Mouse (Mus musculus) left cerebral cortex, adult 11 months (tissue): ENCODE results near the gene Nupl2.

ENCODE experiments used
- DNase-seq: peaks from one replicate; pipeline ENCODE4 v3.0.0; 2022; ENCODE audit warnings: low spot score

The Nupl2 gene

GRCm38 (mm10) chr5:24164789-24165445, at the start of gene Nupl2:
Gene Nupl2, plus strand, starts transcription at chr5:24164963.
- peak; percentile 93 for DNase-seq

- DNase-seq = no peak
Observed at GRCm38 (mm10) chr5:24122221-24122620, 42.5 kb upstream of the Nupl2 start.

DNA sequence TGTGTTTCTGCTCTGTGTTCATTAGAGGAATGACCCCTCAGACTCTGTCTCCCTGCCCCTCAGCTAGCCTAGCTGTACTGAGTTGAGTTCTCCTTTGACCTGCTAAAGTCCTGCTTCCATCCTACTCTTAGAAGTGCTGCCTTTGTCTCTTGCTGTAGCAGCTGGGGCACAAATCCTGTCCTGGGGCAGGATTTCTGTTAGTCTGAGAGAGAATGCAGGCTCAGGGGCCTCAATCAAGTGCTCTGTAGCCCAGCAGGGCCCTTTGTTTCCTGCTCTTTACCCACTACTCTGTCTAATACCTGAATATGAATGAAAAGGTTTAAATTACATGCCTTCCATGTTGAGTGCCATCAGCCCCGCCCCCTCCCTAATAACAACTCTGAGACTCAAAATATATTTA, 40.6 kb upstream of the Nupl2 start:
- no peak for DNase-seq

- no peak for DNase-seq
Observed at GRCm38 (mm10) chr5:24124579-24125276, 40.0 kb upstream of the Nupl2 start.

DNA sequence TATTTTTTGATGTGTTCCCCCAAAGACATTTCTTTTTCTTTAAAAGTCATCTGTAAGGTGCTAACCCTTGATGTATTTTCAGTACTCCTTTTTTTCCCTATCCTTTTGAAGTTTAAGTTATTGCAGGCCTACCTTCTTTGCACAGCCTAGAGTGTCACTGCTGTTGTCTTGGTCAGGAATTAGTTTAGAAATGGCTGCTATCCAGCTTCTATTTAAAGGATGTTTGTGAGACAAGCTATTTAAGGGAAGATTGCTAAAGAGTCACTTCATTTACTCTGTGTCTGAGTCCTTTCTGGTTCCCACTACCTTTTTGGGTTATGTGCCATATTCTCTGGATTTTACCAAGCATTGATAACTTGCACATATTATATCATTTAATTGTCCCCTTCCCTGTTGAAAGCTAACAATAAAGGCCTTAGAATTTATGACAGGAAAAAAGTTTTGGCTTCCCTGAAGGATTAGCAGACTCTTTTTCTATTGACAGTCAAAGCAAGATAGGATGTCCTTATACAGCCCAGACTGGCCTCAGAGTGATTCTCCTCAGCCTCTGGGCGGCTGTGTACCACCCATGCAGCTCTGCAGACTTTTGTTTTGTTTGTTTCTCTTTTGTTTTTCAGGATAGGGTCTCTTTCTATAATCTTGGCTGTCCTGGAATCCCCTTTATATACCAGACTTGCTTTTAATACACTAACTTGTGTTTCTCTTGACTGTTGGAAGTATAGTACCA, 38.7 kb upstream of the Nupl2 start:
- DNase-seq = no peak

DNA sequence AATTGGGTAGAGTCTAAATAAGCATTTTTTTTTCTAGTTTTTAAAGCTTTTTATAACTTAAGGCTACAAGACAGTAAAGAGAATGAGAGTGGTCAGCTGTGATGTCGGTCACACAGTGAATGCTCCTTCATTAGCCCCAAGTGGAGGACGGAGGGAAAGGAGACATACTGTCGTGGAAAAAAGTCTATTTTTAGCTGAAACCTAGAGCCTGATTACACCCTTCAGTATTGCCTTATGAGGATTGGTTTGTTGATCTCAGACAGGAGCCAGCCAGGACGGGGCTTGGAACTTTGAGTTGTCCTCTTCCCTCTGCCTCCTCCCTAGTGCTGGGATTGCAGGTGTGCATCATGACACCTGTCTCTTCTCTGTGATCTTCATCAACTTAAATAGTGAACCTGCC, 37.8 kb upstream of the Nupl2 start:
- DNase-seq = no peak

DNA sequence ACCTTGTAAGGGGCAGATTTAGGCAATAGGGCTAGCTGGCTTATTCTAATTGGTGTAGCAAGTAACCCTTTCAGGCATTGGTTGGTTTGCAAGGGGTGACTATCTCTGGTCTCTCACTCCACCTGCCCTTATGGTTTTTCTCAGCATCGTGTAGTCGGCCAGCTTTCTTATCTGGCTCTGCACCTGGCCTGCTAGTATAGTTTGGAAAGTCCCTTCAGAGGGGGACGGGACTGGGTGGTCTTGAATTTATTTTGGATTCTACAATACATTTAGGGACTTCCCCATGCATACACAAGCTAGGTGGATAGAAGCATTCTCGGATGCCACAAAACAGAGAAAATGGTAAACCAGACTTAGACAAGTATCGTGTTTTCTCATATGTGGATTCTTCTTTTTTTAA, 17.8 kb upstream of the Nupl2 start:
- DNase-seq = no peak

DNA sequence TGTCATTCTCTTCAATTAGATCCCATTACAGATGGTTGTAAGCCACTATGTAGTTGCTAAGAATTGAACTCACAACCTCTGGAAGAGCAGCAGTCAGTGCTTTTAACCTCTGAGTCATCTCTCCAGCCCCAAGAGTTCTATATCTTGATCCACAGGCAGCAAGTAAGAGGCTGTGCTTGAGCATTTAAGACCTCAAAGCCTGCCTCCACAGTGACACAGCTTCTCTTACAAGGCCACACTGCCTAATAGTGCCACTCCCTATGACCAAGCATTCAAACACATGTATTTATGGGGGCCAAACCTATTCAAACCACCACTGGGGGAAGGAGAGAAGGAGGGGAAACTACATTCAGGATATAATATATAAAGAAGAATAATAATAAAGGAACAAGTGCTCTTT, 12.6 kb upstream of the Nupl2 start:
- DNase-seq = no peak

DNA sequence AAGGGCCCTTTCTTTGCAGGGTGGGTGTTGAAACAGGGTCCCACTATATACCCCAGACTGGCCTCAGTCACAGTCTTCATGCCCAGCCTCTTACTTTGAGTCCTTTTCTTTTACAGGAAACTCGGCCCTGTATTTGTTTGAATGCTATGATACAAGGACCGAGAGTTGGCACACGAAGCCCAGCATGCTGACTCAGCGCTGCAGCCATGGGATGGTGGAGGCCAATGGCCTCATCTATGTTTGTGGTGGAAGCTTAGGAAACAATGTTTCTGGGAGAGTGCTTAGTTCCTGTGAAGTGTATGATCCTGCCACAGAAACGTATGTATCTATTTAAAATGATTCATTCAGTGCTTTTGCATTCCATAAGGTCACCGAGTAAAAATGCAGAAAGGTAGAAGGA, 8.0 kb upstream of the Nupl2 start:
- no peak for DNase-seq

- no peak for DNase-seq
Observed at GRCm38 (mm10) chr5:24167263-24167662, 2.5 kb downstream of the Nupl2 start.

GRCm38 (mm10) chr5:24169881-24170280, 5.1 kb downstream of the Nupl2 start:
- DNase-seq = no peak

- no peak for DNase-seq
Observed at GRCm38 (mm10) chr5:24172092-24172491, 7.3 kb downstream of the Nupl2 start.

DNA sequence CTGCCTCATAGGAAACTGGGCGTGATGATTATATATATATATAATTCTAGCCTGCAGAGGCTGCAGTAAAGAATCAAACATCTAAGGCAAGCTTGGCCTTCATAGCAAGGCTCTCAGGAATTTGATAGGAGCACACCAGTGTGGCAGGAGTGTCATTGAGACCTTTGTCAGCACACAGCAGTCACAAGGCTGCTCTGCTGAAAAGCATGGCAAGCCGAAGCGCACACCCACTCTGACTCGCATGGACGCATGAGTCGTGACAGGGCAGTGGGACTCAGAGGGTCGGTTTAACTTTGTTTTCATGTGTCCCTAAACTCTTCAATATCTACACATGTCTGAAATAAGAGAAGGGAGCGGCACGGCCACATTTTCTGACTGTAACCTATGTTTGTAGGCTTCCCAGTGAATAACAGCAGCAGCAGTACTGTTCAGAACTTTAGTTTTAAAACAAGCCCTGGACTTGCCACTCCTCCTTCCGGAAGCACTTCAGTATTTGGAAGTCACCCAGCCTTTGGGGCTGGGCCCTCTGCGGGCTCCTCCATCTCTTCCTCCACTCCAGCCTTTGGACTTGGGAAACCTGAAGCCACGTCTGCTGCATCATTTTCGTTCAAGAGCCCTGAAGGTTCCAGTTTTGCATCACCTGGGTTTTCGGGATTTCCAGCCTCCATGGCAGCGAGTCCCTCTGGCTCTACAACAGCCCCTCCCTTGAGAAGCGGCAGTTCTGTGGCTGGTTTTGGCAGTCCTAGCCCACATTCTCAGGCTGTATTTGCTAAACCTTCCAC, 16.9 kb downstream of the Nupl2 start:
- DNase-seq = no peak

GRCm38 (mm10) chr5:24182296-24182734, 17.6 kb downstream of the Nupl2 start:
- DNase-seq = no peak

- DNase-seq = no peak
Observed at GRCm38 (mm10) chr5:24183096-24183495, 18.3 kb downstream of the Nupl2 start.

DNA sequence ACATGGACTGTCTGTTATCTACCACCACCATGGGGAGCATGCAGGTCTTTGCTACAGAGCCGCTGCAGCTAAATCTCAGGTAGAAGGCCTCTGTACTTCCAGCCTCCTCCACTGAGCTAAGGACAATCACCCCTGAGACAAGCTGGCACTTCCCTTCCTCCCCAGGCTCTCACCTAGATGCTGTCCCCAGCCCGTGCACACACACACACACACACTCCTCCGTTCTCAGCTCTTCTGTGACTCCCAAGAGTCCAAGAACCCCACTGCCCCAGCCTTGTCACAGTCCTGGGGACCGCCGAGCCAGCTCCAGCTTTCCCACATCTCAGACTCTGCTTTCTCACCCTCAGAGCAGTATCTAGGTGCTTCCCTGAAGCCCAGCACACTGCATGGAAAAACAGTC, 19.2 kb downstream of the Nupl2 start:
- no peak for DNase-seq

GRCm38 (mm10) chr5:24188476-24188875, 23.7 kb downstream of the Nupl2 start:
- no peak for DNase-seq

- DNase-seq = no peak
Observed at GRCm38 (mm10) chr5:24191821-24192220, 27.1 kb downstream of the Nupl2 start.

DNA sequence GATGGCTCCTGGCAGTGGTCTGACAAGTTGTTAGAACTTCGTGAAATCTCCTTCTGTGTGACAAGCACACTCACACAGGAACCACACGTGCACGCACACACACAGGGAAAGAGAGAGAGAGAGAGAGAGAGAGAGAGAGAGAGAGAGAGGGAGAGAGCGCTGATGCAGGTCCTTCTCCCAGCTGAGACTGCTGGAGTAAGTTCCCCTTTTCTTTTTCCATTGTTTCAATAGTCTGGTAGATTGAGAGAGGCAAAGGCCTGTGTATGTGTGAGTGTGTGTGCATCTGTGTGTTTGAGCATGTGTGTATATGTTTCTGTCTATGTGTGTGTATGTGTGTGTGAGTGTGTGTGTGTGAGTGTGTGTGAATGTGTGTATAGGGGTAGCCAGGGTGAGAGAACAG, 36.2 kb downstream of the Nupl2 start:
- no peak for DNase-seq

DNA sequence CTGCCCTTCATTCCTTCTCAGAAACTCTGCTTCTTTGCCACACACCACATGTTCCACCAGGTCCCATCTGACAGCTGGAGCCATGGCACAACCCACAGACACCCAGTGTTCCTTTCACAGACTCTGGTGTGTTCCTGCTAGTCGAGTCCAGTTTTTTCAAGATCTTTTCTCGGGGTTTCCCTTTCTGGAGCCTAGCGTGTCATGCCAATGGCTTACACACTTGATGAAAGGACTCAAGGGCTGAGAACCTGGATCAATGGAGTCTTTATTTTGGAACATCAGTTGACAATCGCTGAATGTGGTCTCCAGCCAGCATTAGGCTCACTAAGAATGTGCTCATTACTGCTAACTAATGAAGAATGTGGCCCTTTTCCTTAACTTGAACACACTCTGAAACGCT, 37.7 kb downstream of the Nupl2 start:
- DNase-seq = peak; percentile 28

DNA sequence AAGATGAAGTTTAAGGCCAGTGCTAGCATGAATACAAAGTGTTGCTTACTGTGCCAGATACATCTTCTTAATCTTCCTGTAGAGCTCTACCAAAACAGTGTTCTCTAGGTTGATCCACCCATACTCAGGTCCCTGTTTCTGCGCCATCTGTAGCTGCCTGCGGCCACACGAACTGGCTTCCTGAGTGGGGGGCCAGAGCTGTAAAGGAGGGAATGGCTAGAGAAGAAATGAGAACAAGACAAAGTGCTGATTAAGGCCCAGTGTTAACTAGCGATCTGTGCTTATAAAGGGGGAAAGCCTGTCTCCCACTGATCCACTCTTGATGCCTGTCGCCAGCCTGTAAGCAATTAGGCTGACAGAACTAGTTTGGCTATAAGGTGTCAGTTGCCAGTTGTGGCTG, 38.5 kb downstream of the Nupl2 start:
- no peak for DNase-seq

GRCm38 (mm10) chr5:24207965-24208364, 43.2 kb downstream of the Nupl2 start:
- DNase-seq = no peak
